Mouse (Mus musculus): ENCODE data around the gene BC107364. TPM values are rescaled to one million over a fixed set of nuclear protein-coding genes. Genes with fewer than 3 reads are reported as not detected.
"Not testable (repeated sequence)": the region's sequence is repeated elsewhere in the genome, so short reads cannot be mapped to it uniquely, and the experiment has no call there.

BC107364 gene
- not detected for total RNA-seq (2022)

DNA sequence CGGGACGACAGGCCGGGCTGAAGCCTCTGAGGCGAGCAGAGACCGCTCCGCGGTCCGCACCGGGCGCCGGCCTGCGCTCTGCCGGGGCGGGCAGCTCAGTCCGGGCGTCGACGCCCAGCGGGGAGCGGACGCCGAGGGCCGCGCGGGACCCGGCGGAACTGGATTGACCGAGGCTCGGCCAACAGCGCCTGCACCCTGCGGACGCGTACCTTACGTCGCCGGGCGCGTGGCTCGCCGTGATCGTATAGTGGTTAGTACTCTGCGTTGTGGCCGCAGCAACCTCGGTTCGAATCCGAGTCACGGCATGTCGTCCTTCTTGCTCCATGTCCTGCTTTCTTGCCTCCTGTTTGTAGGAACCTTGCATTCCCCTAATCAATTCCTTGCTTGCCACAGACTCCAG is at the start of gene BC107364:
Gene BC107364, minus strand, starts transcription at position 45 of the 400 bp plus-strand sequence.
- DNase-seq (ENCODE audit: low spot score in 2 of 2), result not testable (repeated sequence)

GRCm38 (mm10) chr3:96501391-96502115 is 49.4 kb upstream of the BC107364 start:
- peak; percentile 80 to 92 for DNase-seq (ENCODE audit: low spot score in 2 of 2)

DNA sequence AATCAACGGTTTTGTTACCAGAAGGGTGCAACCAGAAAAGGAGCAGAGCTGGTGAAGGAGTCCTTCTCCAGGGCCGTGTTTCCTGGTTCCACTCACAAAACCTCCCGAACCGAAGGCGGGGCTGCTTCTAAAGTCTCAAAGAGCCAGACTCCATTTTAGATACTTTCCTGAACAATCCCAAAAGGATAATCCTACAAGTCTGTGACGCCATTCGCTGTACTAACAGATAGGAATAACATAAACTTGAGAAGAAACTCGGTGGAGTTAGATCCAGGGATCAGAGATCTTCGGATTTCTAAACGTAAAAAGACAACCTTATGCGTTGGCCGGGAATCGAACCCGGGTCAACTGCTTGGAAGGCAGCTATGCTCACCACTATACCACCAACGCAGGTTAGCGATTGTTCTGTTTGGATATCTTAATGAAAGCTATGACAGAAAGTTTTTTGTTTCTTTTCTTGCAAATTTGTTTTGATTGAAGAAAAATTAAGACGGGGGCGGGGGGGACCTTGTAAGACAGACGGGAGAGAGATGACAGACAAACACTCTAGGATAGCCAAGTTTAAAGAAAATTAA is 48.7 kb upstream of the BC107364 start:
- DNase-seq (ENCODE audit: low spot score in 2 of 2), result peak; percentile 82 to 93

DNA sequence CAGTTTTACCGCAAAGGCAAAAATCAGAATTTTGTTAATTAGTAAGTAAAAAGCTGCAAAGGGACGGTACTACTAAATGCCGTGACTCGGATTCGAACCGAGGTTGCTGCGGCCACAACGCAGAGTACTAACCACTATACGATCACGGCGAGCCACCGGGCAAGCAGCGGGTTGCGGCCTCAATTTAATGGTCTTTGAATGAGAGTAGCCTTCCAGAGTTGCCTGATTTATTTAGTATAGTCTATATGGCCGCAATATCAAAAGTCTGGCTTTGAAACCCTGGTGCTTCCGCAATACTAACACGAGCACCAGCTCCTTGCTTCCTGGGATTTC is 48.1 kb upstream of the BC107364 start:
- DNase-seq (ENCODE audit: low spot score in 2 of 2), result peak; percentile 93 to 99

DNA sequence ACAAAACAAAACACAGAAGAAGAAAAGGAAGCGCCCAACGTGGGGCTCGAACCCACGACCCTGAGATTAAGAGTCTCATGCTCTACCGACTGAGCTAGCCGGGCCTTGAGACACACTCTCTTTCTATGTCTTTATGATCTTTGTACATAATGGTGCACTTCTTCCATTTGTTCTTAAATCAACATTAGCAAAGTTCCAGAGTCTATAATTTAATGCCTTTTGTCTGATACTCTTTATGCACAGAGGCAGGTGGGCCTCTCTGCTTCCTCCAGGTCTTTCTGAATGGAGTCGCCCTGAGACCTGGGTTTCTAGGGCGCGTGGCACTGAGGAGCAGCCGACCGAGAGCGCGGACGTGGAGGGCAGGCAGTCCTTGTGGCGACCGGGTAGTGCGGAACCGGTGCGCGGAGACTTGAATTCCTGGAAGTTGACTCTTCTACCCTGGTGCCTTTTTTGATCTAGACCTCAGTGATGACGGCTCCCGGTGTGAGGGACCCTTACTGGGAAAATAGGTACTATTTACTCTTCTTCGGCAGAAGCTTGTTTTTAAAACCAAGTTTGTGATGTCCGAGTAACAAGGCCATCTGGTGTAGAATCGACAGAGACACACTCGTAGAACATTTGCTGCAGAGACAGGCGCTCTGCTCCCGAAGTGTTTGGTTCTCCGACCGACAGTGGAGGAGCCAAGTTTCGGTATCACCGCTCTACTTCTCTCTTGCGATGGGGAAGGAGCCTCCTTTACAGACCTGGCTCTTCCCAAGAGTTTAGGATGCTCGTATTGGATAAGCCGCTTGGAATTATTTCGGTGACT is 47.6 kb upstream of the BC107364 start:
- peak; percentile 76 to 86 for DNase-seq (ENCODE audit: low spot score in 2 of 2)

- DNase-seq (ENCODE audit: low spot score in 2 of 2), result no peak
Observed at GRCm38 (mm10) chr3:96498476-96499245, 46.6 kb upstream of the BC107364 start.

GRCm38 (mm10) chr3:96497451-96498028 is 45.4 kb upstream of the BC107364 start:
- DNase-seq (ENCODE audit: low spot score in 2 of 2), result peak; percentile 67 to 92

GRCm38 (mm10) chr3:96496620-96497275 is 44.6 kb upstream of the BC107364 start:
- not testable (repeated sequence) for DNase-seq (ENCODE audit: low spot score in 2 of 2)

- no peak for DNase-seq (ENCODE audit: low spot score in 2 of 2)
Observed at GRCm38 (mm10) chr3:96496216-96496615, 44.1 kb upstream of the BC107364 start.

GRCm38 (mm10) chr3:96495490-96496210 is 43.5 kb upstream of the BC107364 start:
- DNase-seq (ENCODE audit: low spot score in 2 of 2), result no peak

- no peak for DNase-seq (ENCODE audit: low spot score in 2 of 2)
Observed at GRCm38 (mm10) chr3:96494912-96495311, 42.8 kb upstream of the BC107364 start.

DNA sequence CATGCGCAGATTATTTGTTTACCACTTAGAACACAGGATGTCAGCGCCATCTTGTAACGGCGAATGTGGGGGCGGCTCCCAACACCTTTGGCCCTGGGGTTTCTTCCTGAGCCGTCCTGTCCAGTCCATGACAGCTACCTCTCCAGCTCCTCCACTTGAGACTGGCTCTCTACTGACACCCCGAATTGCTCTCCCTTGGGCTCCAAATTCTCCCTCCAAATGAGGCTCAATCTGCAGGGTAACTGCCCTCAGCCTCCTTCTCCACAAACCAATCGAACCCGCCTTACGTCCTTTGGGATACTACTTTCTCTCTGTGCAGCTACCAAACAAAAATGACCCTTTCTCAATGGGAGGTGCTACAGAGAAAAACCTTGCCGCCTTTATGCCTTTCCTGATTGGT is 42.4 kb upstream of the BC107364 start:
- not testable (repeated sequence) for DNase-seq (ENCODE audit: low spot score in 2 of 2)

DNA sequence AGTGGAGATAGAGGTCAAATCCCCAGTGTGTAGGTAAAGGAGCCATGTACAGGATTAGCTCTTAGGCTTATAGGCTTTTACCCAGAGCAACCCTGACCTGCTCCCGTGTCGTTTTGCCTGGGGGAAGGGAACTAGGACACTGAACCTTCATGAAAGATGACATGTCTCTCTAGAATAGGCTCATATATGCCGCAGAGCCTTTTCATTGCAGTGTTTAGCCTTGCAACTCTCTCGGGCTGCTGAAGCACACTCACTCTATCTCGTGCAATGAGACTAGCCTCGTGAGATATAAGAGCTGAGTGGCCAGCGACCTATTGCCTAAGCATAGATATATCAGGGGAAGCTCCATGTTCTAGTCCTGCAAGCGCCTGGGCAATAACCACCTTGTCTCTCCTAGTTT is 37.5 kb upstream of the BC107364 start:
- DNase-seq (ENCODE audit: low spot score in 2 of 2), result not testable (repeated sequence)

DNA sequence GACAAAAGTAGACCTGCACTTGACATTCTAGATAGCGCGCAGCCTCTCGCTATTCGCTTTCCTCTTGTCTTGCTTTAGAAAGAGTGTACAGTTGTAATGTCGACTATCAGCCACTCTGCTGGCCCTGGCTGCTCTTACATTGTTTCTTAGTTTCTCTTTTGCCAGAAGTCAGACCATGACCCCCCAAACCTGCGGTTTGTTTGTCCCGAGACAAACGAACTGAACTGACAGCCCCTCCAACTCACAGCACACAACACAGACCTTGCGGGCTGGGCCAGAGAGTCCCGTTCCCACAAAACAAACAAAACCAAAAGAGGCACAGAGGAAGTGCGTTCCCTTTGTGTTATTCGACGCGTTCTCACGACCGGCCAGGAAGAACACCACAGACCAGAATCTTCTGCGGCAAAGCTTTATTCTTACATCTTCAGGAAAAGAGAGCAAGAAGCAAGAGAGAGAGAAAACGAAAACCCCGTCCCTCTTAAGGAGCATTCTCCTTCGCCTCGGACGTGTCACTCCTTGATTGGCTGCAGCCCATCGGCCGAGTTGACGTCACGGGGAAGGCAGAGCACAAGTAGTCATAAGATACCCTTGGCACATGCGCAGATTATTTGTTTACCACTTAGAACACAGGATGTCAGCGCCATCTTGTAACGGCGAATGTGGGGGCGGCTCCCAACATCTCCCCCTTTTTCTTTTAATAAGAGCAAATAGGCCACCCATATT is 37.0 kb upstream of the BC107364 start:
- not testable (repeated sequence) for DNase-seq (ENCODE audit: low spot score in 2 of 2)

GRCm38 (mm10) chr3:96488290-96488906 is 36.3 kb upstream of the BC107364 start:
- not testable (repeated sequence) for DNase-seq (ENCODE audit: low spot score in 2 of 2)

GRCm38 (mm10) chr3:96487596-96488289 is 35.6 kb upstream of the BC107364 start:
- DNase-seq (ENCODE audit: low spot score in 2 of 2), result no peak

DNA sequence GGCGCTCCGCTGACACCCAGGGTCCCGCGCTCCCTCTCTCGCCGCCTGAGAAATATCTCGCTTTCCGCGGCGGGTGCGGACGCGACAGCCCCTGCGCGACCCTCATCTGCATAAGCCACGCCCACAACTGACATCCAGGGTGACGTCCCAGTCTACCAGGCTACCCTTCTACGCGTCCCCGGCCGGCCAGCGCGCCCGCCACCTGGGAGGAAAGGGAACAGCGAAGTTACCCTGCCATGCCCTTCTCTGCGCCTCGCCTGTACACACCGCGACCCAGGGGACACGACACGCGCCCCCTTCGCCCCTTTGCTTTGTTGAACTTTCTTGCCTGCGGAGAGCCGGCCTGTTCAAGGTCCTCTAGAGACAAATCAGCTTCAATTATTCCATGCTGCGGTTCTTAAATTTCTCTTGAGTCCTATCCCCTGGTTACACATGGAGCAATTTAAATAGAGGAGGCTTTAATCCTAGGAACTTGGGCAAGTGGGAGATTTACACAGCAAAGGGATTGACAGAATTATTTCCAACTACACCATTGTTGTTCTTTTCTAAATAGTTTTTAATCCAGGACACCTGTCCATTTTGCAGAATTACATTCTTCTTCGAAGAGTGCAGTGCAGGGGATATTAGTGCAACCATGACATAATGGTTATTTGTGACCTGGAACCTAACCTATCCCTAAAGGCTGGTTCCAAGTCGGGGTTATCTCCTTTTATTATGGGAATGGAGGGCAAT is 34.9 kb upstream of the BC107364 start:
- not testable (repeated sequence) for DNase-seq (ENCODE audit: low spot score in 2 of 2)
